In the genomic region with DNA sequence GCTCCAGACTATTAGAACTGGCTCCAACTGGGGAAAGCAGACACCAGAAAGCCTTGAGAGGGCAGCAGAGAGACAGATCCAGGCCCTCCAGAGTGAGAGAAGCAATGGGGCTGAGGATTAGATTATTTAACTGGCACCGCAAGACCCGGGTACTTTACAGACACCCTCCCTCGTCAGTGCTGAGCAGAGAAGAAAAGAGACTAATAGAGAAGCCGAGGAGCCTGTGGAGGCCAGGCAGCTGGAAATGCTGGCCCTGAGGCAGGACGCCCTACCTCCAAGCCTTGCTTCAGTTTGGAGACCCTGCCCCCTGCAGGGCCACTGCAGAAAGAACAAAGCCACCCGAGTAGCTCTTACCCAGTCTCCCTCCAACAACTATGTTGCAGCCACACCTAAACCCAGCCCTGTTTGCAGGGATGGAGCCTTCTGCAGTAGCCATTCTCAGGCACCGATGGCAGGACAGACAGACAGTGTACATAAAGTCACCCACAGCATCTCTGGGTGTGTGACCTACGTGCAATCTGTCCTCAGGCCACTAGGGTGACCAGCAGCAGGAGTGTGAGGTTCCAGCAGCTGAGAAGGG, we compare ENCODE assay signal across 8 mouse cellular contexts.
DNase-seq lines count a peak whose midpoint lies in the region; ATAC-seq and TF ChIP-seq lines count a peak whose summit lies in the region.

No protein-coding gene starts in this region.

- no peaks in the 10 kb centered on the region for H3K36me3 ChIP-seq in liver, adult 2 months (ENCODE audit: control insufficient read depth, insufficient read depth, low read length)
- H3K36me3 ChIP-seq in liver, embryonic 12.5 days: no peaks in the 10 kb centered on the region

- no peak for DNase-seq in liver, adult 2 months (ENCODE audit: extremely low read depth, low read depth, low spot score)
- peak; percentile 17 for DNase-seq in gastrocnemius, postnatal 25 days
- peak; percentile 3 to 21 for DNase-seq in layer of hippocampus, adult 2 months (ENCODE audit: low spot score in 2 of 2)
- peak; percentile 35 for DNase-seq in mesoderm, embryonic 11.5 days (ENCODE audit: low read depth, low spot score)
- peak; percentile 6 for DNase-seq in thymus, postnatal 25 days
- DNase-seq in cerebellum, adult 9-10 months: no peak

- no peak overlapping the region for H3K4me3 ChIP-seq in liver, adult 2 months (ENCODE audit: insufficient read depth, low read depth, low read length)
- H3K4me3 ChIP-seq in liver, embryonic 12.5 days: no peak overlapping the region
- no peak overlapping the region for H3K4me3 ChIP-seq in cortical plate, adult 2 months (ENCODE audit: insufficient read depth, low read length)
- no peak overlapping the region for H3K4me3 ChIP-seq in layer of hippocampus, adult 2 months

- no peaks in the 10 kb centered on the region for H3K4me1 ChIP-seq in liver, adult 2 months (ENCODE audit: control insufficient read depth, insufficient read depth, low read length)
- H3K4me1 ChIP-seq in liver, embryonic 12.5 days: no peaks in the 10 kb centered on the region
- H3K4me1 ChIP-seq in cortical plate, adult 2 months (ENCODE audit: control insufficient read depth, insufficient read depth, low read length): no peaks in the 10 kb centered on the region

- ATAC-seq in liver, embryonic 12.5 days: no peak

- no peaks in the 10 kb centered on the region for H3K27me3 ChIP-seq in liver, adult 2 months (ENCODE audit: control insufficient read depth, insufficient read depth, low read length)
- no peaks in the 10 kb centered on the region for H3K27me3 ChIP-seq in liver, embryonic 12.5 days (replicated peaks)

- H3K27ac ChIP-seq in liver, adult 2 months (replicated peaks; ENCODE audit: insufficient read depth, low read depth, low read length): no peak overlapping the region
- H3K27ac ChIP-seq in liver, embryonic 12.5 days: no peak overlapping the region
- H3K27ac ChIP-seq in cortical plate, adult 2 months (ENCODE audit: insufficient read depth, low read length): no peak overlapping the region
- H3K27ac ChIP-seq in layer of hippocampus, adult 2 months: no peak overlapping the region

- TF ChIP-seq CTCF in liver, adult 2 months (IDR thresholded peaks at IDR 0.05; ENCODE audit: low read depth, low read length): peak; percentile 22; the same call in 1 of the 2 replicates
- TF ChIP-seq CTCF in cortical plate, adult 2 months (IDR thresholded peaks at IDR 0.05; ENCODE audit: extremely low read depth, insufficient read depth, low read length): peak; percentile 39; the same call in 1 of the 2 replicates
- TF ChIP-seq CTCF in layer of hippocampus, adult 2 months (conservative IDR thresholded peaks at IDR 0.05): peak; percentile 71

- WGBS in liver, adult 2 months: 62% methylated on average over 8 of the region's 8 CpGs
- WGBS in liver, embryonic 12.5 days (ENCODE audit: insufficient replicate concordance): 36% methylated on average over 8 of the region's 8 CpGs

- H3K79me2 ChIP-seq in liver, adult 2 months (ENCODE audit: control insufficient read depth, insufficient read depth, low read length): no peaks in the 10 kb centered on the region

- no peak for TF ChIP-seq POLR2A in liver, adult 2 months (IDR thresholded peaks at IDR 0.05; ENCODE audit: extremely low read depth, insufficient read depth, low read length)
- TF ChIP-seq POLR2A in cortical plate, adult 2 months (IDR thresholded peaks at IDR 0.05; ENCODE audit: extremely low read depth, insufficient read depth, low read length): no peak

- no peak overlapping the region for H3K4me2 ChIP-seq in liver, embryonic 12.5 days

- no peaks in the 10 kb centered on the region for H3K9me3 ChIP-seq in liver, embryonic 12.5 days (replicated peaks)

- no peak overlapping the region for H3K9ac ChIP-seq in liver, adult 2 months (ENCODE audit: low read depth, low read length)
- no peak overlapping the region for H3K9ac ChIP-seq in liver, embryonic 12.5 days

Comparison
In these comparisons a context has a peak if more than half of its experiments do, and no peak if none do; other contexts are left out.
1. DNase-seq: peak in gastrocnemius, postnatal 25 days (single experiment), layer of hippocampus, adult 2 months (2 of 2), mesoderm, embryonic 11.5 days (single experiment) and thymus, postnatal 25 days (single experiment); none in liver, adult 2 months (single experiment) and cerebellum, adult 9-10 months (single experiment).
2. Peak in every context shown above with its lines, with median percentiles within 50 percentile points of each other: CTCF ChIP-seq.